Mouse (Mus musculus) T-cell, adult 2 months (primary cell): ENCODE data around the gene Gm6217.
"Not testable (repeated sequence)": the region's sequence is repeated elsewhere in the genome, so short reads cannot be mapped to it uniquely, and the experiment has no call there.

Experiments used
- DNase-seq: peaks from one replicate; pipeline ENCODE4 v3.0.0; 2022; ENCODE audit warnings: low spot score

Gm6217 gene

DNA sequence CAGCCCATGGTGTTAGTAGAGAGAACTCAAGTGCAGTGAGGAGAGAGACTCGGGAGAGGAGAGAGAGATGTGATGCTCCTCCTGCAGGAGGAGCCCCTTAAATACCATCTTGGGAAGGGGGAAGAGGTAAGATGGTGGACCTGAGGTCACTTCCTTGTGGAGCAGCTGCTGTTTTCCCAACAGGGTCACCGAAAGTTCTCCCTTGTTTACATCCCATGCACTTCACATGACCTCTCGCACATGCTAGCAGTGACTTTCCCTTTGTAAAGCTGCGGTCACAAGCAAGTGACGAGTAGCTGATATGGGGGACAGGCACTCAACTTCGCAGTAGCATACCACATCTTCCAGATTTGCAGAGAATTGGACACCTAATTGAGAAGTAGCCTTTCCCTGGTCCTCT is at the start of gene Gm6217:
Gene Gm6217 (minus strand): TSS at position 74 of the 400 bp plus-strand sequence.
- DNase-seq: not testable (repeated sequence)

DNA sequence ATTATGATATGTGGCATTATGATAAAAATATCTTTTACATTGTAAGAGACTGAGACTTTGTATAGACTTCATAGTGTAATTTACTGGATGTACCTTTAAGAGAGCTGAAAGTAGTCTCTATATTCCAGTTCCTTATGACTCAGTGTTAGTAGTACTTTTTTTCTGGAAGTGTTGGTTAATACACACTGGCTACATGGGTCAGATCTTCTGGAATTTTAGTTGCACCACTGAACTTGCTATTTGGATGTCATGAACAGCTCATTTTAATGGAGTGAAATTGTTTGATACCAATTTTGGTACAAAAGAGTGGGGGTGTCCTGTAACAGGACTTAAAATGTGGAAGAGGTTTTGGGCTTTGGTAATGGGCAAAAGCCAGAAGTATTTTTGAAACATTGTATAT is 46.6 kb upstream of the Gm6217 start:
- DNase-seq: no peak

DNA sequence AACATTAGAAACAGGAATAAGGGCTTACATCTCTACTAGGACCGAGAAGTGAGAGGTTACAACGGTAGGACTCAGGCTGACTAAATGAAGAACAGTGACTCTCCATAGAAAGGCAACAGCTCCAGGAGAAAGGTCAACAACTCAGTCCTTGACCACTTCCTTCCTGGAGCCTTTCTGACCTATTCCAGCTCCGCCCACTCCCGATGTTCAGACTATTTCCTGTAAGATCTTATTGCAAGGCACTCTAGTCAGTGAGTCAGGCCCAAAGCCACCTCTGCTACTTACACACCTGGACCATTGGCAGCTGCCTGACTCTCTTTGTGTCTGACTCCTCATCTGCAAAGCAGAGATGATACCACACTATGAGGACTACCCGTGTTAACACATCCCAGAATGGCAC is 44.6 kb upstream of the Gm6217 start:
- peak; percentile 39 for DNase-seq

DNA sequence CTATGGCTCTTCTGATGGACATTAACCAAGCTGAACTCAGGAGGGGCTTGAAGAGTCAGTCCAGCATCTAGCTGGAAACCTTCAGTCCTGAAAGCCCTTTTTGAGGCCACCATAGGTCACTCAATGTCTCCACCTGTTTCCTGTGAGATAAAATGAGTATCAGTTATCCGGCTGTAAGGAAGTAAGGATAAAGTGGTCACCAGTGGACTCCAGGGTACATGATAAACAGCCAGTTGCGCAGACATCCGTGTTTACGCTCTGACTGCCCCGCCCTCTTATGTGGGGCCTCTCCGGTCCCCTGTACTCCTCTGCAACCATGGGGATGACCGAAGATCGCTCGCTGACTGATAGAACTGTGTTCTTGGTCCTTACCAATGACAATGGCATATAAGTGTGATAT is 43.1 kb upstream of the Gm6217 start:
- DNase-seq: no peak

DNA sequence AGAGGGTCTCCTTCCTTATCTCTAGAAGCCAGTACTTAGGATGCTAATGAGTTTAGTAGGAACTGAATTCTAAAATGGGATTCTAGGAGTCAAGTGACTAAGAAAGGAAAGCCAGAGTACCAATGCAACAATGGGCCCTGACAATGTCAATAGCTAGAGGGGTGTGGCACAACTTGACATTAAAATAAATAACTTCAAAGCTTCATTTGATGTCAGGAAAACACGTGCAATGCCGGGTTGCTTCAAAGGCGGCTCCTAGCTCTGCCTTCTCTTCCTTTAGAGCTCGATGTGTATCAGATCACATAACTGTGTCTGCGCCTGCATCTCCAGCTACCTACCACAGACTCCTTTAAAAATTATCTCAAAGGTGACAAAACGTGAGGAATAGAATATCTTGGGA is 42.7 kb upstream of the Gm6217 start:
- peak; percentile 72 for DNase-seq

DNA sequence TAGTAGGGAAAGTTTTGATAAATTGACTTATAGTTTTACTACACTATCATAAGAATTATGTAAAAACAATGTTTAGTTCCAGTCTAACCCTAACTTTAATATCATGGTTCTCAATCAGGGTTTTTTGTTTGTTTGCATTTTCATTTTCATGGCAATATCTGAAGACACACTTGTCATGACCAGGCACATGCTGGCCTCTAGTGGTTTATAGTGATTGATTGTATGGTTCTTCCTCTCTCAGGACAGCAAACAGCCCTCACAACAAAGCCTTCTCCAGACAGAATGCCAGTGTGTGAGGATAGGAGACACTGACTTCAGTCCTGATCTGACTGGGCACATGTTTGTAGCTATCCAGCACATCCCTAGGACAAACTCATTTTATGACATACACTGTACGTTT is 42.0 kb upstream of the Gm6217 start:
- DNase-seq: no peak

DNA sequence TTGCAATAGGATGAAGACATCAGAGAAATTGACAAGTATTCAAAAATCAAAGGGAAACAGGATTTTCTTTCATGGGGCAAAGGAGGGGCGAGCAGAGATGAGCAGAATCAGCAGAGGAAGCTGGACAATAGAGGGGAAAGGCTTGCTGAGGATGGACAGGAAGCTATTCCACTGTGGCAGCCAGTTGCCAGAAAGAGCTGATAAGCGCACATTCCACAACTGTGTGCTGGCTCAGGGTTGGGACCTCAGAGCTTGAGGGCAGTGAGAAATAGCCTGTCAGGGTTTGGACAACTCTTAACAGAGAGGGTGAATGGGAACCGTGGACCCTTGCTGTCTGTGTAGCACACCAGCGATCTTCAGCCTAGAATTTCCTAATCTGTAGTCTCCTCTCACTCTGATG is 40.8 kb upstream of the Gm6217 start:
- no peak for DNase-seq

DNA sequence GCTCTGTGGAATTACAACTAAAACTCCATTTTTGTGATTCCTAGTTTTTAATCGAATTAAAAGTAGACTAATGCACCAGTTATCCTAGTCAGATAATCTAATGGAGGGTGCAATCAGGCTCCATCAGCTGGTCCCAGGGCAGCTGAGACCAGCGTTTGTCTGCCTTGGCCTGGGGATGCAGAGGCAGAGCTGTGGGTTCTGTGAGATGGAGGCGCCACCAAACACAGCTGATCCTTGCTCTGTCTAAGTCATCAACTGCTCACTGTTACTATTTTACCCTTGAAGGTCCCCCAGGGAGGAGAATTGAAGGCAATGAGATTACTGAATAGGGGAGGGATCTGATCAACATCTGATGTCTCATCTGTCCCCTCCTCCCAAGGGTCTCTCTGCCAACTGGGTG is 35.2 kb upstream of the Gm6217 start:
- no peak for DNase-seq

DNA sequence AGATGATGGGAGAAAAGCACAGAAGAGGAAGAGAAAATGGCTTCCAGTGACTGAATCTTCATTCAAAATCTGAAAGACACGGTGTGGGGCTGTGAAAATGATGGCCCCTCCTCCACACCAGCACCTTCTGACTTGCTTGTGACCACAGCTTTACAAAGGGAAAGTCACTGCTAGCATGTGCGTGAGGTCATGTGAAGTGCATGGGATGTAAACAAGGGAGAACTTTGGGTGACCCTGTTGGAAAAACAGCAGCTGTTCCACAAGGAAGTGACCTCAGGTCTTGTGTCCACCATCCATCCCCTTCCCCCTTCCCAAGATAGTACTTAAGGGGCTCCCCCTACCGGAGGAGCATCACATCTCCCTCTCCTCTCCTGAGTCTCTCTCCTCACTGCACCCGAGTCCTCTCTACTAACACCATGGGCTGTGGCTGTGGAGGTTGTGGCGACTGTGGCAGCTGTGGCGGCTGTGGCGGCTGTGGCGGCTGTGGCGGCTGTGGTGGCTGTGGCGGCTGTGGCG is 28.7 kb upstream of the Gm6217 start, which contains the start of gene Gm47955:
Gene Gm47955 (plus strand): TSS at position 417 of the 516 bp plus-strand sequence.
- DNase-seq: no peak

DNA sequence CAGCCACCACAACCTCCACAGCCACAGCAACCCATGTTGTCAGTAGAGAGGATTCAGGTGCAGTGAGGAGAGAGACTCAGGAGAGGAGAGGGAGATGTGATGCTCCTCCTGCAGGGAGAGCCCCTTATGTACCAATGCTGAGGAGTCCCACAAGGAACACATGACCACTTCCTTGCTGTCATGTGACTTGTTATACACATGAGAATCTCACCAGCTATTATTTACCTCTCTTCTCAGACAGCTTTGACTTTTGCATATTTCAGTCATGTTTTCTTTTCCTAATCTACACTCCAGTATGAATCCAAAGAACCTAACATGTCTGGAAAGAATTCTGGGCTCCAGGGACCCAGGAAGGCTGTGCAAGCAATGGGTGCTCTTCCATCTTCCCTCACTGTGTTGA is 24.7 kb upstream of the Gm6217 start, which contains the start of gene Gm7544:
Gene Gm7544 (minus strand): TSS at position 101 of the 400 bp plus-strand sequence.
- DNase-seq: not testable (repeated sequence)

DNA sequence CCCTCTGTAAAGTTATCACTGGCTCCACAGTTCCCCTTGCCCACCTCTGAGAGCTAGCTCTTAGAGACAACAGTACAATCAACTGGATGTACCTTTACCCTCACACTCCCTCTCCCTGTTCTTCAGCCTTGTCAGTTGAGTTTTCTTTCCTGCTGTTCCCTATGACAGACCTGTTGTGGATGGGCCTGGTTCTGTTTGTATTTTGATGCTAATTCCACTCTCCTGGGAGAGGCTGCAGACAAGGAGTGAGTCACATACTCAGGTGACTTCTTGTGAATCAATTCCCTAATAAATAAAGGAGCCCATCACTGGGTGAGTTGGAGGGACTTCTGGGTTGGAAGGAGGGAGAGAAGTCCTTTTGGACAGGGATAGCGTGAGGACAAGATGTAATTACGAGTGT is 17.4 kb upstream of the Gm6217 start:
- no peak for DNase-seq

DNA sequence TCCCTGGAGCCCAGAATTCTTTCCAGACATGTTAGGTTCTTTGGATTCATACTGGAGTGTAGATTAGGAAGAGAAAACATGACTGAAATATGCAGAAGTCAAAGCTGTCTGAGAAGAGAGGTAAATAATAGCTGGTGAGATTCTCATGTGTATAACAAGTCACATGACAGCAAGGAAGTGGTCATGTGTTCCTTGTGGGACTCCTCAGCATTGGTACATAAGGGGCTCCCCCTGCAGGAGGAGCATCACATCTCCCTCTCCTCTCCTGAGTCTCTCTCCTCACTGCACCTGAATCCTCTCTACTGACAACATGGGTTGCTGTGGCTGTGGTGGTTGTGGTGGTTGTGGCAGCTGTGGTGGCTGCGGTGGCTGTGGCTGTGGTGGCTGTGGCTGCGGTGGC is 14.8 kb upstream of the Gm6217 start:
- peak; percentile 36 for DNase-seq

DNA sequence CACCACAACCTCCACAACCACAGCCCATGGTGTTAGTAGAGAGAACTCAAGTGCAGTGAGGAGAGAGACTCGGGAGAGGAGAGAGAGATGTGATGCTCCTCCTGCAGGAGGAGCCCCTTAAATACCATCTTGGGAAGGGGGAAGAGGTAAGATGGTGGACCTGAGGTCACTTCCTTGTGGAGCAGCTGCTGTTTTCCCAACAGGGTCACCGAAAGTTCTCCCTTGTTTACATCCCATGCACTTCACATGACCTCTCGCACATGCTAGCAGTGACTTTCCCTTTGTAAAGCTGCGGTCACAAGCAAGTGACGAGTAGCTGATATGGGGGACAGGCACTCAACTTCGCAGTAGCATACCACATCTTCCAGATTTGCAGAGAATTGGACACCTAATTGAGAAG is 12.1 kb upstream of the Gm6217 start, which contains the start of gene A030003K21Rik:
Gene A030003K21Rik (minus strand): TSS at position 94 of the 400 bp plus-strand sequence.
- not testable (repeated sequence) for DNase-seq

DNA sequence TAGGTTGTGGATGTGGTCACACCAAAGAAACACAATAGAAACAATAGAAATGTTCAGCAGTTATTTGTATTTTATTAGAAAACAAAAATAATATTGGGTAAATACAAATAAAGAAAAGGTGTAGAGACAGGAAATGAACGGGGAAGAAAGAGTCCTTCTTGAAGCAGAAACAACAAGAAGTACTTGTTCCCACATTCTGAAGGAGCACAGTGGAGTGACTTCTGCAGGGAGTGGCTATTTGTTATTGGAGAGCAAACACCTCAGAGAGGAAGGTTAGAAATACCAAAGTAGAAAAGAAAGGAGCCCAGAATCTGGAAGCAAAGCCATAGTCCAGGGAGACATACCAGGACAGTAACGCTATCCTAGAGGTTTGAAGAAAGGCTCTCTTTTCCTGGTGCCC is 11.3 kb upstream of the Gm6217 start:
- not testable (repeated sequence) for DNase-seq

DNA sequence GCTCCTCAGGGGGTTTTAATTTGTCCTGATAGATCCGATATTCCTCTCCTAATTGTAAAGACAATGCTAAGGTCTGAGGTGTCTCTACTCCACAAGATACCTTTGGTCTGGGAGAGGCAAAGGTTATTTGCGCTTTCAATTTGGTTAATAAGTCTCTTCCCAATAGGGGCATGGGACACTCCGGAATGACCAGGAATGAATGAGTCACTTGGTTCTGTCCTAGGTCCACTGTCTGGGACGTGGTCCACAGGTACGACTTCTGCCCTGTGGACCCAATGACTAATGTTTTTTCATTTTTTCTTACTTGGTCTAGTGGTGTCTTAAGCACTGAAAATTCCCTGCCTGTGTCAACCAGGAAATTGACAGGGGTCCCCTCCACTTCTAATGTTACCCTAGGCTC is 7.5 kb upstream of the Gm6217 start:
- no peak for DNase-seq

DNA sequence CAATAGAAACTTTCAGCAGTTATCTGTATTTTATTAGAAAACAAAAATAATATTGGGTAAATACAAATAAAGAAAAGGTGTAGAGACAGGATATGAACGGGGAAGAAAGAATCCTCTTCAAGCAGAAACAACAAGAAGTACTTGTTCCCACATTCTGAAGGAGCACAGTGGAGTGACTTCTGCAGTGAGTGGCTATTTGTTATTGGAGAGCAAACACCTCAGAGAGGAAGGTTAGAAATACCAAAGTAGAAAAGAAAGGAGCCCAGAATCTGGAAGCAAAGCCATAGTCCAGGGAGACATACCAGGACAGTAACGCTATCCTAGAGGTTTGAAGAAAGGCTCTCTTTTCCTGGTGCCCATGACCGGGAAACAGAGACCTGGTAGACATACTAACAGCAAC is 641 bp downstream of the Gm6217 start:
- not testable (repeated sequence) for DNase-seq

DNA sequence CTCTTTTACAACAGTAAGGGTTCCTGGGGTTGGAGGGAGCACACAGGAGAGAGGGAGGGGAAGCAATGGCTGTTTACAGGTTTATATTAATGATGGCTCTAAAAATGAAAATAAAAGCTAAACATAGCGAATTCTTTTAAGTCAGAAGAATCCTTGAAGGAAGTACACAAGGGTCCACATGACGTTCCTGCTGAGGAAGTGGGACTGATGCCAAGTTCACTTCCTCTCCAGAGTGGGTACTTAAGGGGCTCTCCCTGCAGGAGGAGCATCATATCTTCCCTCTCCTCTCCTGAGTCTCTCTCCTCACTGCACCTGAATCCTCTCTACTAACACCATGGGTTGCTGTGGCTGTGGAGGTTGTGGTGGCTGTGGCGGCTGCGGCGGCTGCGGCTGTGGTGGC is 6.5 kb downstream of the Gm6217 start, which contains the start of gene A030014E15Rik:
Gene A030014E15Rik (plus strand): TSS at position 268 of the 400 bp plus-strand sequence.
- DNase-seq: no peak

DNA sequence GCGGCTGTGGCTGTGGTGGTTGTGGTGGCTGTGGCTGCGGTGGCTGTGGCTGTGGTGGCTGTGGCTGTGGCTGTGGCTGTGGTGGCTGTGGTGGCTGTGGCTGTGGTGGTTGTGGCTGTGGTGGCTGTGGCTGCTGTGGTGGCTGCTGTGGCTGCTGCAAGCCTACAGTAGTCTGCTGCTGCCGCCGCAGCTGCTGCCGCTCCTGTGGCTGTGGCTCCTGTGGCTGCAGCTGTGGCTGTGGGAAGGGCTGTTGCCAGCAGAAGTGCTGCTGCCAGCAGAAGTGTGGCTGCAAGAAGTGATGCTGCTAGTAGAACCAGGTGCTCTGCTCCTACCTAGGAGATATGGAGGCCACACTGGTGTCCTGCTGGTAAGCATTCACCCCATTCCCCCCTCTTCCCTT is 17.8 kb downstream of the Gm6217 start:
- DNase-seq: peak; percentile 8

DNA sequence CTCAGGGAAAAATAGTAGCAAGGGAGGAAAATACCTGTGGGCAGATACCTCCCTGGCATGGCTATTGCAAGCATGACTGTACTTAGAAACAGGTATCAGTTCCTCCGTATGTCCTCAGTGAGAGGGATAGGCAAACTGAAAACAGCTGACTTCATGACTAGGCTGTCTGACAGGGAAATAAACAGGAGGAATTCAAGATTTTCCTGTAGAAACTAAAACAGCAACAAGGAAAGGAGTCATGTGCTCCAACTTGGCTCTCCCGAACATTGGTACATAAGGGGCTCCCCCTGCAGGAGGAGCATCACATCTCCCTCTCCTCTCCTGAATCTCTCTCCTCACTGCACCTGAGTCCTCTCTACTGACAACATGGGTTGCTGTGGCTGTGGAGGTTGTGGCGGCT is 18.2 kb downstream of the Gm6217 start, which contains the start of gene A030005L19Rik:
Gene A030005L19Rik (plus strand): TSS at position 301 of the 400 bp plus-strand sequence.
- DNase-seq: no peak

DNA sequence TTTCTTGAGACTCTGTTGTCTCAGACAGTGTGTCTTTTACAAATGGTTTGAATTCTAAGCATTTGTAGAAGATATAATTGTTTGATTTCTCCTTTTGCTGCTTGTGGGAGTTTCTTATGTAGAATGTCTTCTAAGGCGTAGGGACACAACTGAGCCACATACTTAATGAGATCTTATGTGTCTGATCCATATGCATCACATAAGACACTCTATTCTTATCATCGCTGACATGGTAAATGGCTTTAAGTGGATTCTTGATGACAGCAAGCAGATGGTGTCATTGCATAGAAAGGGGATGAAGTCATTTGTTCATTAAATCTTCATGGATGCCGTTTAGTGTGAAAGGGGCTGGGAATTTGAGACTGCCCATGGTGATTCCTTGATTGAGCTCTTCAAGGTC is 25.3 kb downstream of the Gm6217 start:
- DNase-seq: no peak

DNA sequence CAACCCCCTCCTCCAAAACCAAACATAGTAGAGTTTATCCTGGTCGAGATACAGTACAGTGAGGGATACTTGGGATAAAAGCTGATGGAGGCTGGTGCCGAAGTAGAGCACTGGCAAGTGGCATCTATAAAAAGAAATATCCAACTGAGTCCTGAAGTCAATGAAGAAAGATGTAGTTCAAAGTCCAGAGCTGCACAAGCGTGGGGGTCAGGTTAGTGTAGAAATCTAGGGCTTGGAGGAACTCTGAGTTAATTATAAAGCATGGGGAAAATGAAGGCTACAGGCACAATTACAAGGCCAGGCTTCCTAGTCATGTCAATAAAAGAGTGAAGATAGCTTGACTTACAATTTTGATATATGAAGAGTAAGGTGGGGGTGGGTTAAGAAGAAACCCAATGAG is 30.0 kb downstream of the Gm6217 start:
- DNase-seq: no peak

DNA sequence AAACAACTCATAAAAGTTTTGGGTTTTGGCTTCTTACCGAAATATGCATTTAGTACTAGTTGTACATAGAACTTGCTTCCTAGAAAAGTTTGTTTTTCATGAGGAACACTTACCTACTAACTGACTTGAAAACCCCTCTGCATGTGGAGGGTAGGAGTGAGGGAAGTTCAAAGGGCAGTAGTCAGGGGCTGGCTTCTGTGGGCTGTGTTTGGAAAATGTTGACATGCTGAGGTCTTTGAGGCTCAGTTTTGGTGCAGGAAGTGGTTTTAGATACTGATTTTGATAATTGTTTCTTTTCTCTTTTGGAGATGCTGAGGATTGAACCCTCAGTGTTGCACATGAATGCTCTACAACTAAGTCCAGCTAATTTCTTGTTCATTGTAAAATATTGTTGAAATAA is 30.6 kb downstream of the Gm6217 start:
- DNase-seq: peak; percentile 55

DNA sequence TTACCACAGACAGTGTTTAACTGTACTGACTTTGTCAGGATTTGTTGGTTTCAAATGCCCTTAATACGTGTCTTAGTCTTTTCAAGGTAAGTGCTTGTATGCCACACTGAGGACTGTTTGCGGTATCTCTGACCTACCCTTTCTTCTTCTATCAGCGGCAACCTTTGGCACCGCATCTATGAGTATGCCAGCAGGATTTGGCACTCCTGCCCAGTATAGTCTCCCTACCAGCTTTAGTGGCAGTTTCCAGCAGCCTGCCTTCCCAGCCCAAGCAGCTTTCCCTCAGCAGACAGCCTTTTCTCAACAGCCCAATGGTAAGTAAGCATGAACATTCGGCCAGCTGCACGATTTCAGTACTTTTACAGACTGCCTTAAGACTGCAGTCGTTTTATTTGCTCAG is 37.9 kb downstream of the Gm6217 start:
- DNase-seq: no peak
